Mouse (Mus musculus) spleen, adult 2 months (tissue): Measurements from ENCODE around the gene Gramd4.

Source experiments
- CTCF ChIP-seq: fragments of 200-500 bp; IDR thresholded peaks from 2 replicates; pipeline ENCODE4 v1.5.1; 2011; ENCODE audit warnings: mild to moderate bottlenecking, inconsistent platforms; ENCODE audit not compliant: insufficient read depth, insufficient read length, insufficient replicate concordance; ENCODE audit errors: extremely low read depth
- POLR2A ChIP-seq: fragments of 200-500 bp; IDR thresholded peaks from 2 replicates; pipeline ENCODE4 v1.6.1; 2011; ENCODE audit warnings: low read depth, low read length, inconsistent platforms

GRCm38 (mm10) chr15:86034781-86035360 lies 22.6 kb upstream of the Gramd4 start:
- no peak for TF ChIP-seq CTCF
- no peak for TF ChIP-seq POLR2A
